Mouse (Mus musculus): ENCODE measurements around the gene Cacna1s. TPM values are rescaled to one million over a fixed set of nuclear protein-coding genes. Genes with fewer than 3 reads are reported as not detected.
A peak's percentile ranks its signal among the peaks of the same experiment; 100 is the strongest.

Cacna1s gene
- total and polyA plus RNA-seq, 3 experiments, result 0.17 to 1.2 (median 0.40) TPM

GRCm38 (mm10) chr1:136137071-136137531 is 84.6 kb downstream of the Cacna1s start:
- peak; percentile 47 for DNase-seq

DNA sequence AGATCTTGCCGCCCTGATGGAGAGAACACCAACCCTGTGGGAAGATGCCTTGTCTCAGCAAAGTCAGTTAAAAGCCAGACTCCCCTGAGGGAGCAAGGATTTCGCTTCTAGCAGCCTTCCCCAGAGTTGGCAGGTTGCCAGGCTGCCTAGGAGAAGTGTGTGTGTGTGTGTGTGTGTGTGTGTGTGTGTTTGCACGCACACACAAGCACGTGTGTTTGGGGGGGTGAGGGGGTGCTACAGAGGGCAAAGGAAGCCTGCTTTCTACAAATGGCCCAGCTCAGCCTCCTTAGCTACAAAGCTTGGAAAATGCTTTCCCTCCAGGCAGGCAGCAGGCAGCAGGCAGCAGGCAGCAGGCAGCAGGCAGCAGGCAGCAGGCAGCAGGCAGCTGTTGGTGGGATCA is 85.0 kb downstream of the Cacna1s start:
- DNase-seq, result peak; percentile 56

GRCm38 (mm10) chr1:136138191-136138830 is 85.8 kb downstream of the Cacna1s start:
- peak; percentile 41 for DNase-seq

DNA sequence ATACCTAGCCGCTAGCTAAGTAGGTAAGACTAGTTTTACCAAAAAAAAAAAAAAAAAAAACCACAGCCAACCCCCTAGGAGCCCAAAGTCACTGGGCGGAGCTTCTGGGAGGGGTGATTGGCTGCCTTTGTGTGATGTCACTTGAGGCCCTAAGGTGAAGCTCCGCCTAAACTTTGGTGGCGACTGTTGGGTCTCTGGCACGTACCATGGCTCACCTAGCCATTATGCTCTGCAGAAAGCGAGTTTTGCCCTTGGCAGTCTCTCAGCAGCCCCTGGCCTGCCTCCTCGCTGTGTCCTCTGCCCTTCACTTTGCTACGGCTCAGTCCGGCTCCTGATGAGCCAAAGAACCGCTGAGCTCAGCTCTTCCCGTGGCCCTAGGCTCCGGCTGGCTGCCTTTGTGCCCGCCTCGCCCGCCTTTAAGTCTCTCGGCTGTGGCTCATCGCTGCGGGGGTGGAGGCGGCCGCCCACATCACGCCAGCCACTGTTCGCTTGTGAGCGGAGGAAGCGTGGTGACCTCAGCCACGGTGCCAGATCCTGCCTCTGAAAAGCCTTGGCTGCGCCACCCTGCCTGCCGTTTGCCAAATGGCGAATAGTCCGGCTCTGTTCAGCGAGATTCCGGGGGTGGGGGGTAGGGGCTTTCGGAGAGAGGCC is 87.6 kb downstream of the Cacna1s start:
- DNase-seq, result peak; percentile 94

- DNase-seq, result peak; percentile 47
Observed at GRCm38 (mm10) chr1:136141176-136141950, 88.8 kb downstream of the Cacna1s start.

DNA sequence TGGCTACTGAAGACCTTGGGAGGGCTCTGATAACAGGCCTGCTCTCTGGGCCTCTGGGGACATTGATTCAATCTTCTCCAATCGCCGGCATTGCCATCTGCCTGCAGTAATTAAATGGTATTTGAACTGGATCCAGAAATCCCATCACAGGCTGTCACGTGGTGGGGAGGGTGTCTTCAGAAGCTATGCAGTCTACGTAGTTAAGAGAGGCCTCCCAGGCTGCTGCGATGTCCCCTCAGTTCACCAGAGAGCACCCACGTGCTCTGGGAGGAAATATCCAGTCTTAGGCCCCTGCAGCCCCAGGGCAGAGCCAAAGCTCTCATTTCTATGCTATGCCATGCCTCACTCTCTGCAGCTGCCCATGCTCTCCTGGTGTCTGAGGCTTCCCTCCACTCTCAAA is 89.8 kb downstream of the Cacna1s start:
- DNase-seq, result no peak

DNA sequence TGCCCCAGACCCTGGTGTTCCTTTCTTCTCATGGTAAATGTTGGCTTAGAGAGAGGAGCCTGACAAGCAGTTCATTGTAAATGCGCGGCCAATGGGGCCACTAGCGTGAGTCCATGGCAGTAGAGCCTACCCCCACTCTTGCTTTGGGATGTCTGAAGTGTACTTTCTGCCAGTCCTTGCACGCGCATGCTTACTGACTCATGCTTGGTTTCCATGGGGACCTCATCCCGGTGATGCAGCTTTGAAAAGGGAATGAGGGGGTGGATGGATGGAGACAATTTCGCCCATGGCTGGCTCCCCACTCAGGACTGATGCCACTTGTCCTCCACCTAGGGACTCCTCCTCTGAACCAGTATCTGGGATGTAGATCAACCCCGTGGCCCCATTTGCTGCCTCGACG is 91.0 kb downstream of the Cacna1s start:
- no peak for DNase-seq

GRCm38 (mm10) chr1:136149702-136150101 is 97.2 kb downstream of the Cacna1s start:
- no peak for DNase-seq

GRCm38 (mm10) chr1:136151371-136151770 is 98.8 kb downstream of the Cacna1s start:
- no peak for DNase-seq

DNA sequence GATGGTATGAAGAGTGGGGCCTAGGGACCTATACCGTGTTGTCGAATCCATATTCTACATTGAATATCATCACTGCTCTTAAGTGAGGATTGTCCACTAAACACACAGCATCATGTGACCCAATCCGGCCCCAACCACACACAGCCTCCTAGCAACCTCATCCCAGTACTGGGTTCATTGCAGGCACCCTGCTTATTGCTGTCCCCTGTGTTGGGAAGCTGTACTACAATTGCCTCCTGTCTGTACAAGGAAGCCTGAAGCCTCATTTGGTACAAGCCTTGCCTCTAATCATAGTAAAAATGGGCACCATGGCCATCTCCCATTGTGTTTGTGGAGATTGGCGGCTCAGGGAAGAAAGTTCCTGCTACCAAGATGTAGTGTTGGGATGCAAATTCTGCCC is 103.8 kb downstream of the Cacna1s start:
- no peak for DNase-seq

GRCm38 (mm10) chr1:136156951-136157350 is 104.4 kb downstream of the Cacna1s start:
- DNase-seq, result no peak

DNA sequence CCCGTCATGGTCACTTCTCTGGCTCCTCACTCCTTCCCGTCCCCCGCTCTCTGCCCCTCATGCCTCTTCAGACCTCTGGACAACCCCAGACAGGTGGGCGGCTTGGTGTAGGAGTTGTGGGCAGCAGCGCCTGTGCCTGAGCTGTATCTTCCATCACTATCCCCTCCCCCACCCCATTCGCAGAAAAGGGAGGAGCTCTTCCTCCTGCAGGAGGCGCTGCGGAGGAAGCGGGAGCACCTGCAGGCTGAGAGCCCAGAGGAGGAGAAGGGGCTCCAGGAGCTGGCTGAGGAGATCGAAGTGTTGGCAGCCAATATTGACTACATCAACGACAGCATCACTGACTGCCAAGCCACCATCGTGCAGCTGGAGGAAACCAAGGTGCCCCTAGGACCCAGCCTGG is 107.3 kb downstream of the Cacna1s start:
- no peak for DNase-seq

DNA sequence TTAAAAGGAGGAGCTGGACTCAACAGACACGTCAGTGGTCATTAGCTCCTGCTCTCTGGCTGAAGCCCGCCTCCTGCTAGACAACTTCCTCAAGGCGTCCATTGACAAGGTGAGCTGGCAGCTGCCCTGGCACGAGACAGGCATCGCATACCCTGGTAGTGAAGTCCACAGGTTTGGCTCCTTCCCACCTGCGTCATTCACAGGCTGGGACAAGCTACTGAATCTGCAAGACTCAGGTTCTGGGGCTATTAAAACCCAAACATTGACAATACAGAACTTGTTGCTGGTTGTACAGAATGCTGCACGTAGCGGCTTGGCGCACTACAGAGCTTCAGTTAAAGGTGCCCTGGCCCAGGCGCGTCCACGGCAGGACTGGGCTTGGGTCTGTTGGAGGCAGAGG is 107.7 kb downstream of the Cacna1s start:
- no peak for DNase-seq

DNA sequence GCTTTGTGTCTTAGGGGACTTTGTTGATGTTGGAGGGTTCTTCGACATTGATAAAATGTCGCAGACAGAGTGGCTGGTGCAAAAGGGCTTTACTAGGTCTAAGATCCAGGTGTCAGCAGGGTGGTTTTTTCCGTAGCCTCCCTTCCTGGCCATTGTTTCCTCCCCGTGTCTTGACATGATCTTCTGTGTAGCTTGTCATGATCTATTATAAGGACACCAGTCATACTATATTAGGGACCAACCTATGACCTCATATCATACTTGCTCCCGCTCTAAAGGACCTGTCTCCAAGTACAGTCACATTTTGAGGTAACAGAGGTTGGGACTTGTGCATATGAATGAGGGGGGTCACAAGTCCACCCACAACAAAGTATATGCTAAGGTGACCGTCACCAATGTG is 108.4 kb downstream of the Cacna1s start:
- no peak for DNase-seq

DNA sequence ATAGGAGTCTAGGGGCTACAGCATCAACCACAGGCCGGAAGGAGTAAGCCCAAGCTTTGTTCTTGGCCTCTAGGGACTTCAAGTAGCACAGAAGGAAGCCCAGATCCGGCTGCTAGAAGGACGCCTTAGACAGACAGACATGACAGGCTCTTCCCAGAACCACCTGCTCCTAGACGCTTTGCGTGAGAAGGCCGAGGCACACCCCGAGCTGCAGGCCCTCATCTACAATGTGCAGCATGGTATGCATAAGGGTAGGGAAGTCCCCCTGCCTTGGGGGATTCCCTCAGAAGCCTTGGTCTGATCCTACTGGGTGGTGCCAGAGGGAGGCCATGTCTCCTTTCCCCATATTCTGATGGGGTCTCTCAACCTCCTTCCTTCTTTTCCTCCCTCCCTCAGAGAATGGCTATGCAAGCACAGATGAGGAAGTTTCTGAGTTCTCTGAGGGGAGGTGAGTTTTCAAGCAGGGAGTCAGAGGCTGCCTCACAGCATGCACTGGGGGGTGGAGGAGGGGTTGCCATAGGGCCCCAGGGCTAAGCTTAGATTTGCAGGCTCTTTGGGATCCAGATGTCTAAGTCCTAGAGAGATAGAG is 108.9 kb downstream of the Cacna1s start:
- DNase-seq, result no peak

DNA sequence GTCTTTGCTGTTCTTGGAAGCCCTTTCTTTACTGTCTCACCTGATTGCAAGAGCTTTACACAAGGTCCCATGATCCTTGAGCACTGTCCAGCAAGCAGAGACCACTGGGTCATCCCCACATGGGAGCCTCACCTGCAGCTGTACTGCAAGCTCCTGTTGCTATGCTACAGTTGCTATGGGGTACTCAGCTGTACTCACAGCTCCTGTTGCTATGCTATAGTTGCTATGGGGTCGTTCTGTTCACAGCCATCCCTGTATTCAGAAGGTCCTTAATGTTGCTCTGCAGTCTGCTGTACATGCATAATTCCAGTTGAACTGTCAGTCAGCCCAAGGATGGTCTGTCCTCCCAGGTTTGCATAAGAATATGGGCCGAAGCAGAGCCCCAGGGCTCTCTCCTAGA is 112.9 kb downstream of the Cacna1s start:
- no peak for DNase-seq

DNA sequence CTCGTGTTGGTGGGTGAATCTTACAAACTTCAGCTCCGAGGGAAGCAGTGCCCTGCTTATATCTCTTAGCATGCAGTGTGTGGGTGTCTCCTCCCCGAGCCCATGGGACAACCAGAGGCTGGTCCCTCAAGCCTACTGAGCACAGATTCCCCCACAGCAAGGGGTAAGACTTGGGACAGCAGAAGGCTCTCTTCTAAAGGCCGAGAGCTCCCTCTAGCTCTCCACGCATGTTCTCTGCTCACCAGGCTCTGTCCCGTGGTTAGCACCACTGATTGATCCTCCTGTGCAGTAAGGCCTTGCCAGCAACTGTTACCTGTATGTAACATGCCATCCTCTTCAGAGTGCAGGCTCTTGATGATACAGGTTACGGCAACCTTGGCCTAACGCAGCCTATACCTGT is 115.1 kb downstream of the Cacna1s start:
- no peak for DNase-seq

Other genes starting within 250 kb of the Cacna1s start
- gene Lad1, start 234.2 kb upstream of the Cacna1s start, total RNA-seq (2021), result under 1 TPM; 0.14 to 0.17 TPM
- gene Lad1, start 234.2 kb upstream of the Cacna1s start, polyA plus RNA-seq (2012; rRNA removed), result 0.38 and 0.40 TPM in 2 replicates
- 1 to 10 TPM; 3.1 to 5.7 TPM for gene Tnnt2, start 216.4 kb upstream of the Cacna1s start, total RNA-seq (2021)
- gene Tnnt2, start 216.4 kb upstream of the Cacna1s start, polyA plus RNA-seq (2012; rRNA removed), result 0.66 and 1.00 TPM in 2 replicates
- gene Pkp1, start 133.5 kb upstream of the Cacna1s start, total RNA-seq (2021), result not detected
- 0.03 TPM in 1 of 2 replicates, not detected in the other for gene Pkp1, start 133.5 kb upstream of the Cacna1s start, polyA plus RNA-seq (2012; rRNA removed)
- gene Igfn1, start 46.4 kb upstream of the Cacna1s start, total RNA-seq (2021), result under 1 TPM in 1 of 2 experiments, not detected in 1; 0.17 TPM
- gene Igfn1, start 46.4 kb upstream of the Cacna1s start, polyA plus RNA-seq (2012; rRNA removed), result 0.16 and 0.17 TPM in 2 replicates
- gene Tmem9, start 44.6 kb upstream of the Cacna1s start, total RNA-seq (2021), result 10 to 100 TPM; 39.5 to 46.4 TPM
- gene Tmem9, start 44.6 kb upstream of the Cacna1s start, polyA plus RNA-seq (2012; rRNA removed), result 102 and 112 TPM in 2 replicates
- gene Ascl5, start 1.9 kb upstream of the Cacna1s start, total RNA-seq (2021), result not detected
- gene Ascl5, start 1.9 kb upstream of the Cacna1s start, polyA plus RNA-seq (2012; rRNA removed), result 0.39 TPM in 1 of 2 replicates, not detected in the other
- 1 to 10 TPM; 2.2 to 5.1 TPM for gene Kif21b, start 78.6 kb downstream of the Cacna1s start, total RNA-seq (2021)
- gene Kif21b, start 78.6 kb downstream of the Cacna1s start, polyA plus RNA-seq (2012; rRNA removed), result 4.5 and 6.5 TPM in 2 replicates
- gene Mroh3, start 160.1 kb downstream of the Cacna1s start, total RNA-seq (2021), result not detected
- not detected in 2 replicates for gene Mroh3, start 160.1 kb downstream of the Cacna1s start, polyA plus RNA-seq (2012; rRNA removed)
- gene Inava, start 181.5 kb downstream of the Cacna1s start, total RNA-seq (2021), result under 1 TPM in 1 of 2 experiments, not detected in 1; 0.24 TPM
- gene Inava, start 181.5 kb downstream of the Cacna1s start, polyA plus RNA-seq (2012; rRNA removed), result 0.19 and 0.33 TPM in 2 replicates
- not detected for gene Gpr25, start 208.1 kb downstream of the Cacna1s start, total RNA-seq (2021)
- 0.36 TPM in 1 of 2 replicates, not detected in the other for gene Gpr25, start 208.1 kb downstream of the Cacna1s start, polyA plus RNA-seq (2012; rRNA removed)

All from adrenal gland, adult 2 months (tissue).